Mouse (Mus musculus) hindbrain, postnatal 0 days (tissue): ENCODE results near the gene Mafg. TPM values are rescaled to one million over a fixed set of nuclear protein-coding genes. Genes with fewer than 3 reads are reported as not detected.
A peak's percentile ranks its signal among the peaks of the same experiment; 100 is the strongest.
"Not testable (repeated sequence)": the region's sequence is repeated elsewhere in the genome, so short reads cannot be mapped to it uniquely, and the experiment has no call there.

ENCODE experiments used
- ATAC-seq: fragments of 200-750 bp; cut with Nextera tagmentation; 2 replicates; pipeline ENCODE4 v1.8.0; 2017; ENCODE audit warnings: mild to moderate bottlenecking, moderate TSS enrichment, moderate library complexity
- DNase-seq: peaks from one replicate; pipeline ENCODE4 v3.0.0-alpha.2; 2015; ENCODE audit warnings: low spot score
- H3K27ac ChIP-seq: fragments of 300-500 bp; sonication (generic); 2 replicates; pipeline ENCODE4 v1.5.1; 2014; ENCODE audit warnings: mild to moderate bottlenecking
- H3K27me3 ChIP-seq: fragments of 300-500 bp; sonication (generic); 2 replicates; pipeline ENCODE4 v1.6.1; 2014; ENCODE audit warnings: low read length, mixed read lengths; ENCODE audit not compliant: insufficient read depth
- H3K36me3 ChIP-seq: fragments of 300-500 bp; sonication (generic); 2 replicates; pipeline ENCODE4 v1.6.1; 2014; ENCODE audit warnings: low read length, mixed read lengths; ENCODE audit not compliant: insufficient read depth
- H3K4me1 ChIP-seq: fragments of 300-500 bp; sonication (generic); 2 replicates; pipeline ENCODE4 v1.6.1; 2014; ENCODE audit warnings: antibody characterized with exemption, low read length, mixed read lengths; ENCODE audit not compliant: insufficient read depth
- H3K4me2 ChIP-seq: fragments of 300-500 bp; sonication (generic); 2 replicates; pipeline ENCODE4 v1.6.1; 2014; ENCODE audit warnings: low read depth, mild to moderate bottlenecking, low read length, moderate library complexity, mixed read lengths
- H3K4me3 ChIP-seq: fragments of 300-500 bp; sonication (generic); 2 replicates; pipeline ENCODE4 v1.5.1; 2014; ENCODE audit warnings: low read length
- H3K9ac ChIP-seq: fragments of 300-500 bp; sonication (generic); replicated peaks from 2 replicates; pipeline ENCODE4 v1.6.1; 2014; ENCODE audit warnings: mild to moderate bottlenecking, low read length, moderate library complexity, mixed read lengths
- H3K9me3 ChIP-seq: fragments of 300-500 bp; sonication (generic); 2 replicates; pipeline ENCODE4 v1.6.1; 2016; ENCODE audit warnings: low read length, mixed read lengths
- CTCF ChIP-seq: IDR thresholded peaks from 2 replicates; pipeline ENCODE4 v1.5.1; 2016; ENCODE audit warnings: antibody characterized with exemption, control low read depth, low read depth
- WGBS: fragments of 180-500 bp; shearing (Covaris S2); extraction: QIAGEN DNeasy Blood & Tissue Kit; methylation state at CpG from one replicate; pipeline ENCODE4 v1.1.7; 2014; 5-methylcytosine and 5-hydroxymethylcytosine counted together
- polyA plus RNA-seq: library from polyadenylated mRNA; unstranded; fragments of >200 nt; fragmentation: Nextera tagmentation; extraction: Ambion mirVana; gene quantifications from 2 replicates; pipeline ENCODE4 v1.2.1, GENCODE M21; 2015
- total RNA-seq: library from RNA; depleted of rRNA; stranded (reverse); fragments of >200 nt; gene quantifications from 2 replicates; pipeline ENCODE4 v1.2.3, GENCODE M21; 2014

Gene Mafg
- total and polyA plus RNA-seq, 2 experiments from 2014 or later = 38.9 to 39.3 TPM

- 46% methylated on average over 17 of the region's 17 CpGs for WGBS
- Histone ChIP-seq H3K36me3 (peaks cover 41% of the 10 kb centered on the region), H3K4me1 (peaks cover 12% of the 10 kb centered on the region)
These were observed 34.3 kb downstream of the Mafg start for GRCm38 (mm10) chr11:120598990-120599549.

GRCm38 (mm10) chr11:120598283-120598989 lies 35.0 kb downstream of the Mafg start, which contains the start of the genes Alyref and Anapc11:
Alyref (minus strand) TSS chr11:120598365.
Anapc11 (plus strand) TSS chr11:120598421.
- peak within 1 kb of the TSS; percentile 94 for H3K9ac ChIP-seq
- under 1% methylated on average over 82 of the region's 88 CpGs for WGBS

More at GRCm38 (mm10) chr11:120598990-120599549, 34.3 kb downstream of the Mafg start:
- DNase-seq (no peak), ATAC-seq (no peak)
- no peak for TF ChIP-seq CTCF
- H3K4me3 ChIP-seq = peak overlapping the region; percentile 97
- no peaks in the 10 kb centered on the region for H3K27me3 ChIP-seq
- H3K9me3 ChIP-seq = no peaks in the 10 kb centered on the region
- peak overlapping the region; percentile 90 for H3K4me2 ChIP-seq
- peak overlapping the region; percentile 94 for H3K27ac ChIP-seq
- H3K9ac ChIP-seq = peak overlapping the region; percentile 94

DNA sequence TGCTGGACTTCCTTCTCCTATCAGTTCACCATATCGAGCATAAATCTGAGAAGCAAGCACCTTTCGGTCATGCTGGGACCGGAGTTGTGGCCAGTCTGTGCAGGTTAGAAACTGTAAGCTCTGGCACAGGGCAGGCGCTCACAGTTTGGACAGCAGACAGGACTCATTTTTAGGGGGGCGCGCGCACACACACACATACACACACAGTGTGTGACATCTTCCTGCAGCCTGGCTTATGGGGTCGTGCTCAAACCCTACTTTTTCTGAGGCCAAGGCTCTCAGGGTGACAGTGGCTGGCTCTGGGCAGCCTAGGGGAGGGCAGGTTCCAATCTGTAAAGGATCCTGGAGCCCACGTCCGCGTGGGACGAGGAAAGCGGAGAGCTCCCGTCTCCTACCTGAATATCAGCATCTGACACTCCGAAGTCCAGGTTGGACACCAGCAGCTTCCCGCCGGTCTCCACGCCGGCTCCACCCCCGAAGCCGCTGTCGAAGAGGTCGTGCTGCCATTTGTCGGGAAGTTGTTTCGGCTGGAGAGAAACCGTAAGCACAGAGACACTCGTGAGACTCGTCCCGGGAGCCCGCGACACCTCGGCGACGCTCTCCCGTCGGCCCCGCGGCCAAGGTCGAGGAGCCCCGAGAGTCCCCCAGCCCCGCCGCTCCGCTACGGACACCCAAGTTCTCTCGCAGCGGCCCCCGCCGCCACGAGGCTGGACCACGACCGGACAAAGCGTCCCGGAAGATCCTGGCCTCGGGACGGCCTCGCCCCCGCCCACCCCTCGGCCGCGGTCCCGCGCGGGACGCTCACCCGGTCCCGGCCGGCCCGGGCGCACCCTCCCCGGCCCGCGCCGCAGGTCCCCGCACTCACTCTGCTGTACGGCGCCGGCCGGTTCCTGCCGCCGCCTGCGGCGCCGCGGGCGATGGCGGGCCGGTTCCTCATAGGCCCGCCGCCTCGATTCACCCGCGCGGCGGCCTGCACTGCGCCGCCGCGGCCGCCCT lies 35.9 kb downstream of the Mafg start:
- H3K4me1 ChIP-seq = peaks cover 12% of the 10 kb centered on the region
- DNase-seq = no peak

More at GRCm38 (mm10) chr11:120598283-120598989, 35.0 kb downstream of the Mafg start, which contains the start of the genes Alyref and Anapc11:
- peak within 1 kb of the TSS; percentile 97 for H3K4me3 ChIP-seq
- H3K4me1 ChIP-seq = peaks cover 12% of the 10 kb centered on the region
- peaks cover 42% of the 10 kb centered on the region for H3K36me3 ChIP-seq
- ATAC-seq (peak; percentile 99), DNase-seq (peak; percentile 98)
- TF ChIP-seq CTCF = no peak
- H3K9me3 ChIP-seq = no peaks in the 10 kb centered on the region
- peak within 1 kb of the TSS; percentile 94 for H3K27ac ChIP-seq
- H3K27me3 ChIP-seq = no peaks in the 10 kb centered on the region
- H3K4me2 ChIP-seq = peak within 1 kb of the TSS; percentile 90

GRCm38 (mm10) chr11:120588531-120588930 lies 44.9 kb downstream of the Mafg start:
- Histone ChIP-seq H3K4me3 (no peak overlapping the region), H3K27me3 (no peaks in the 10 kb centered on the region), H3K27ac (no peak overlapping the region), H3K36me3 (peaks cover 36% of the 10 kb centered on the region), H3K9me3 (no peaks in the 10 kb centered on the region), H3K4me2 (no peak overlapping the region), H3K4me1 (no peaks in the 10 kb centered on the region), H3K9ac (no peak overlapping the region)
- no peak for ATAC-seq
- no peak for DNase-seq
- no peak for TF ChIP-seq CTCF
- WGBS = 94% methylated on average over 6 of the region's 6 CpGs

More for the DNA sequence above, 35.9 kb downstream of the Mafg start:
- TF ChIP-seq CTCF = no peak
- Histone ChIP-seq H3K9me3 (no peaks in the 10 kb centered on the region), H3K9ac (peak overlapping the region; percentile 94), H3K4me3 (peak overlapping the region; percentile 97), H3K36me3 (peaks cover 43% of the 10 kb centered on the region), H3K27ac (peak overlapping the region; percentile 94), H3K27me3 (no peaks in the 10 kb centered on the region), H3K4me2 (peak overlapping the region; percentile 90)
- WGBS = 7% methylated on average over 74 of the region's 99 CpGs
- ATAC-seq = no peak

DNA sequence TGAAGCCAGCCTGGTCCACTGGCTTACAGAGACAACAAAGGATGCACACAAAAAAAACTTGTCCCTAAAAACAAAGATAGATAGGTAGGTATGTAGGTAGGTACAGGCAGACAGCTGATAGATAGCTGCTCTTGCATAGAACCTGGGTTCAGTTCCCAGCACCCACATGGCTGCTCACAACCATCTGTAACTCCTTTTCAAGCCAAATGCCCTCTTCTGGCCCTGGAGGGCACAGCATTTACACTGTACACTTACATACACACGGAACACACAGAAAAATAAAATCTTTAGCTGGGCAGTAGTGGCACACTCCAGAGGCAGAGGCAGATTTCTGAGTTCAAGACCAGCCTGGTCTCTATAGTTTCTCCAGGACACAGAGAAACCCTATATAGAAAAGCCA lies 49.5 kb downstream of the Mafg start:
- no peak for ATAC-seq
- peak; percentile 12; the same call in 1 of the 2 replicates for TF ChIP-seq CTCF

DNA sequence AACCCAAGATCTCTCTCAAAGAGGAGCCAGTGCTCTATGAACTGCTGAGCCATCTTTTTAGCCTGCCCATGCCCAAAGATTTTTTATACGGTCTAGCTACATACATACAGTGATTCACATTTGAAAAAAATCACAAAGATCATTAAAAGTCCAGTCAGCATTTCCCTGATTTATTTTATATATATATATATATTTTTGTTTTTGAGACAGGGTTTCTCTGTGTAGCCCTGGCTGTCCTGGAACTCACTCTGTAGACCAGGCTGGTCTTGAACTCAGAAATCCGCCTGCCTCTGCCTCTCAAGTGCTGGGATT lies 50.5 kb downstream of the Mafg start:
- H3K36me3 ChIP-seq = peaks cover 28% of the 10 kb centered on the region
- 93% methylated on average over 2 of the region's 2 CpGs for WGBS

More for the DNA sequence above, 49.5 kb downstream of the Mafg start:
- H3K4me2 ChIP-seq = no peak overlapping the region
- H3K9ac ChIP-seq = no peak overlapping the region
- no peak overlapping the region for H3K27ac ChIP-seq
- no peak for DNase-seq
- H3K27me3 ChIP-seq = no peaks in the 10 kb centered on the region
- no peaks in the 10 kb centered on the region for H3K9me3 ChIP-seq
- WGBS = 91% methylated on average over 1 of the region's 1 CpGs
- H3K4me3 ChIP-seq = no peak overlapping the region
- peaks cover 25% of the 10 kb centered on the region for H3K36me3 ChIP-seq
- H3K4me1 ChIP-seq = peaks cover 15% of the 10 kb centered on the region

More for the DNA sequence above, 50.5 kb downstream of the Mafg start:
- Histone ChIP-seq H3K27ac (peak overlapping the region; percentile 97; the same call in 1 of the 2 replicates), H3K4me1 (peaks cover 15% of the 10 kb centered on the region)
- not testable (repeated sequence) for ATAC-seq, H3K4me3 ChIP-seq, H3K27me3 ChIP-seq, H3K9me3 ChIP-seq, DNase-seq, H3K9ac ChIP-seq, H3K4me2 ChIP-seq
